Mouse (Mus musculus) midbrain, embryonic 11.5 days (tissue): ENCODE results near the gene Rfx1. TPM values are rescaled to one million over a fixed set of nuclear protein-coding genes. Genes with fewer than 3 reads are reported as not detected.

Experiments
- ATAC-seq: fragments of 200-750 bp; cut with Nextera tagmentation; 2 replicates; pipeline ENCODE4 v1.8.0; 2017; ENCODE audit warnings: moderate TSS enrichment, moderate library complexity; ENCODE audit not compliant: low FRiP score
- DNase-seq: peaks from one replicate; pipeline ENCODE4 v3.0.0; 2015; ENCODE audit warnings: low spot score; ENCODE audit errors: missing footprints
- H3K27ac ChIP-seq: fragments of 300-500 bp; sonication (generic); 2 replicates; pipeline ENCODE4 v1.5.1; 2014; ENCODE audit warnings: low read depth, low read length
- H3K27me3 ChIP-seq: fragments of 300-500 bp; sonication (generic); 2 replicates; pipeline ENCODE4 v1.6.1; 2014; ENCODE audit warnings: mild to moderate bottlenecking, low read length, moderate library complexity, mixed read lengths; ENCODE audit not compliant: control insufficient read depth, insufficient read depth
- H3K36me3 ChIP-seq: fragments of 300-500 bp; sonication (generic); 2 replicates; pipeline ENCODE4 v1.6.1; 2014; ENCODE audit warnings: mild to moderate bottlenecking, low read length, moderate library complexity, mixed read lengths; ENCODE audit not compliant: control insufficient read depth, insufficient read depth
- H3K4me1 ChIP-seq: fragments of 300-500 bp; sonication (generic); 2 replicates; pipeline ENCODE4 v1.6.1; 2014; ENCODE audit warnings: low read length; ENCODE audit not compliant: control insufficient read depth, insufficient read depth
- H3K4me2 ChIP-seq: fragments of 300-500 bp; sonication (generic); 2 replicates; pipeline ENCODE4 v1.6.1; 2014; ENCODE audit warnings: mild to moderate bottlenecking, moderate library complexity
- H3K4me3 ChIP-seq: fragments of 300-500 bp; sonication (generic); 2 replicates; pipeline ENCODE4 v1.5.1; 2014; ENCODE audit warnings: low read depth, low read length
- H3K9ac ChIP-seq: fragments of 300-500 bp; sonication (generic); 2 replicates; pipeline ENCODE4 v1.6.1; 2014; ENCODE audit warnings: low read length
- H3K9me3 ChIP-seq: fragments of 300-500 bp; sonication (generic); 2 replicates; pipeline ENCODE4 v1.6.1; 2016; ENCODE audit warnings: low read length; ENCODE audit not compliant: control insufficient read depth
- WGBS: fragments of 180-500 bp; shearing (Covaris S2); extraction: QIAGEN DNeasy Blood & Tissue Kit; methylation state at CpG from one replicate; pipeline ENCODE4 v1.1.7; 2014; 5-methylcytosine and 5-hydroxymethylcytosine counted together
- polyA plus RNA-seq: library from polyadenylated mRNA; unstranded; fragments of >200 nt; fragmentation: Nextera tagmentation; extraction: Ambion mirVana; gene quantifications from 2 replicates; pipeline ENCODE4 v1.2.1, GENCODE M21; 2014

The Rfx1 gene
- polyA plus RNA-seq, 1 experiment from 2014 or later = 7.8 TPM

DNA sequence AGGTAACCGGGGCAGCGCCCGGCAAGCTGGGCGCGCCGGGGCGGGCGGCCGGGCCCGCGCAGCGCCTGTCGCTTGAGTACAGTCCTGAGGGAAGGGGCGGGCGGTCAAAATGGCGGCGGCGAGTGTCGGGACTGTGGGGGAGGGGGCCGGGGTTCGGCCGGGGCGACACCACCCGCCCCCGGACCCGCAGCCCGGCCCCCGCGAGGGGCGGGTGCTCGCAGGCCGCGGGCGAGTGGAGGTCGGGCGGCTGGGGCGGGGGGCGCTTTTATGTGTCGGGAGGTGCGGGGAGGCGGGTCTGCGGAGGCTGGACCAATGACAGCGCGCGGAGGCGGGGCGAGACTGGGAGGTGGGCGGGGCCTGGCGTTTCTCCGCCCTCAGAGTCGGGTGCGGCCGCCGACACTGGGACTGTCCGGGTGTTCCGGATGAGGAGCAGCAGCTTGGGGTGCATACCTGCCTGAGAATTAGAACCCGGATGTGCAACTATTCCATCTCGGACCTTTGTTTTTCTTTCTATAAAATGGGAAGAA, 476 bp downstream of the Rfx1 start:
- ATAC-seq = peak; percentile 75
- WGBS = under 1% methylated on average over 49 of the region's 58 CpGs
- peak; percentile 99 for DNase-seq

GRCm38 (mm10) chr8:84067911-84068310, 1.3 kb downstream of the Rfx1 start:
- Histone ChIP-seq H3K4me2 (peak overlapping the region; percentile 37), H3K9ac (no peak overlapping the region), H3K27ac (no peak overlapping the region), H3K36me3 (no peaks in the 10 kb centered on the region), H3K9me3 (no peaks in the 10 kb centered on the region), H3K4me1 (peaks cover 15% of the 10 kb centered on the region), H3K27me3 (no peaks in the 10 kb centered on the region), H3K4me3 (no peak overlapping the region)
- ATAC-seq (no peak), DNase-seq (no peak)
- 84% methylated on average over 7 of the region's 7 CpGs for WGBS

More for the DNA sequence above, 476 bp downstream of the Rfx1 start:
- Histone ChIP-seq H3K27me3 (no peaks in the 10 kb centered on the region), H3K4me2 (peak overlapping the region; percentile 37), H3K9ac (peak overlapping the region; percentile 87), H3K4me1 (peaks cover 15% of the 10 kb centered on the region), H3K36me3 (no peaks in the 10 kb centered on the region), H3K9me3 (no peaks in the 10 kb centered on the region), H3K27ac (peak overlapping the region; percentile 95), H3K4me3 (peak overlapping the region; percentile 95)

GRCm38 (mm10) chr8:84068316-84069035, 1.8 kb downstream of the Rfx1 start:
- Histone ChIP-seq H3K36me3 (no peaks in the 10 kb centered on the region), H3K4me2 (no peak overlapping the region)

DNA sequence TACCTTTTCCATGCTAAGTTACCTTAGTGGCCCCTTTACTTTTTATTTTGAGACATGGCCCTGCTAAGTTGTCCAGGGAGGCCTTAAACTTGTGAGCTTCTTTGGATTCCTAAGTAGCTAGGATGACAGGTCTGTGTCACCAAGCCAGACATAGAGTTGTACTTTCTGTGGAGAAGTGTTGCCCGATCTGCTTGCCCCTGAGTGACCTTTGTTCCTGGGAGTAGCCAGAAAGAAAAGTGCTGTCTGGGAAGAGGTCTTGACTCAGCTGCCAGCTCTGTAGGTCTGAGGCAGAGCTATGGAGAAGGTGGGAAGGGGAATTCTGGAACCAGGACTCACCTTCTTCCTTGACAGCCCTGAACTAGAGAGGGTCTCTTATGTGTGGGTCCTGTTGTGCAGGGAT, 2.5 kb downstream of the Rfx1 start:
- Histone ChIP-seq H3K27ac (no peak overlapping the region), H3K36me3 (no peaks in the 10 kb centered on the region), H3K9ac (no peak overlapping the region), H3K27me3 (no peaks in the 10 kb centered on the region), H3K4me1 (peaks cover 23% of the 10 kb centered on the region), H3K4me2 (no peak overlapping the region), H3K9me3 (no peaks in the 10 kb centered on the region), H3K4me3 (no peak overlapping the region)
- ATAC-seq = no peak
- no peak for DNase-seq
- 55% methylated on average over 1 of the region's 1 CpGs for WGBS

More at GRCm38 (mm10) chr8:84068316-84069035, 1.8 kb downstream of the Rfx1 start:
- no peak overlapping the region for H3K9ac ChIP-seq
- ATAC-seq (no peak), DNase-seq (no peak)
- H3K9me3 ChIP-seq = no peaks in the 10 kb centered on the region
- no peaks in the 10 kb centered on the region for H3K27me3 ChIP-seq
- WGBS = 79% methylated on average over 12 of the region's 12 CpGs
- H3K4me1 ChIP-seq = peaks cover 20% of the 10 kb centered on the region
- no peak overlapping the region for H3K27ac ChIP-seq
- H3K4me3 ChIP-seq = no peak overlapping the region

GRCm38 (mm10) chr8:84069750-84070149, 3.1 kb downstream of the Rfx1 start:
- H3K9ac ChIP-seq = no peak overlapping the region

GRCm38 (mm10) chr8:84070241-84070640, 3.6 kb downstream of the Rfx1 start:
- Histone ChIP-seq H3K4me2 (no peak overlapping the region), H3K27me3 (no peaks in the 10 kb centered on the region), H3K36me3 (no peaks in the 10 kb centered on the region), H3K27ac (no peak overlapping the region), H3K4me1 (peaks cover 23% of the 10 kb centered on the region), H3K9ac (no peak overlapping the region), H3K4me3 (no peak overlapping the region), H3K9me3 (no peaks in the 10 kb centered on the region)
- DNase-seq (no peak), ATAC-seq (no peak)
- 85% methylated on average over 5 of the region's 5 CpGs for WGBS

More at GRCm38 (mm10) chr8:84069750-84070149, 3.1 kb downstream of the Rfx1 start:
- Histone ChIP-seq H3K4me1 (peaks cover 23% of the 10 kb centered on the region), H3K9me3 (no peaks in the 10 kb centered on the region), H3K4me2 (no peak overlapping the region), H3K4me3 (no peak overlapping the region), H3K27me3 (no peaks in the 10 kb centered on the region), H3K36me3 (no peaks in the 10 kb centered on the region), H3K27ac (no peak overlapping the region)
- no peak for DNase-seq
- ATAC-seq = no peak
- WGBS = 64% methylated on average over 2 of the region's 2 CpGs

DNA sequence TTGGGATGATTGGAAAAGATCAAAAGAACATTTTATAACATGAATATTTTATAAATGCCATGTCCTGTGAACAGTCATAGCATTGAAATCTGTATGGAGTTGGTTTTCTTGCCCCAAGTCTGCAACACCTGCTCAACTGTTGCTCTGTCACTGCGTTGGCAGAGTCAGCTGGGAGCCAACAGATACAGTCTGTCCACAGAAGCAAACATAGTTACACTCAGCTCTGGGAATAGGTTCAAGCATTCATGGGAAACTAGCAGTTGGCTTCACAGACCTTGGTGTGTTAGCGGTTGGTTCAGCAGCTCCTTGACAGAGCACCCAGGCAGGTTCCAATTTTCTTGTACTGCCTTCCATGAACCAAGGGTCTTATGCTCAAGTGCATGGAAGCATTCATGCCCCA, 4.0 kb downstream of the Rfx1 start:
- no peaks in the 10 kb centered on the region for H3K36me3 ChIP-seq
- no peak overlapping the region for H3K27ac ChIP-seq
- DNase-seq (no peak), ATAC-seq (no peak)
- peaks cover 23% of the 10 kb centered on the region for H3K4me1 ChIP-seq
- no peaks in the 10 kb centered on the region for H3K9me3 ChIP-seq
- no peak overlapping the region for H3K4me3 ChIP-seq
- H3K9ac ChIP-seq = no peak overlapping the region
- WGBS = 94% methylated on average over 2 of the region's 2 CpGs
- no peak overlapping the region for H3K4me2 ChIP-seq
- no peaks in the 10 kb centered on the region for H3K27me3 ChIP-seq

DNA sequence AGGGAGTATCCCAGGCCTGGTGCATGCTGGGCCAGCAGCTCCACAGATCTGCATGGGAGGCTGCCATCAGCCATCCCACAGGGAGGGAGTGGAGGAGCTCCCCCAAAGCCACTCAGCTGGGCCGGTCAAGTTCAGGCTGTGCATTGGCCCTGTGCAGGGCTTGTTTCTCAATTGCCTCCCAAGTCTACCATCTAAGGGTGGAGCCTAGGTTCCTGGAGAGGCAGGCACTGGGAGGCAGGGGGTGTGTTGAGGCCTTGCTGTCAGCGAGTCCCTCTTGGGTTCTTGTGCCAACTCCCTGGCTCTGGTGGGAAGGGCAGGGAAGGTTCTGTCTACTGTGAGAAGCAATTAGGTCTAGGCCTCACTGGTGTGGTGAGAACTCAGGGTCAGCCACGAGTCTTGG, 5.3 kb downstream of the Rfx1 start:
- Histone ChIP-seq H3K27me3 (no peaks in the 10 kb centered on the region), H3K9me3 (no peaks in the 10 kb centered on the region), H3K4me3 (no peak overlapping the region), H3K4me1 (peaks cover 23% of the 10 kb centered on the region), H3K27ac (no peak overlapping the region), H3K36me3 (no peaks in the 10 kb centered on the region), H3K9ac (no peak overlapping the region), H3K4me2 (no peak overlapping the region)
- 74% methylated on average over 3 of the region's 3 CpGs for WGBS
- no peak for DNase-seq
- no peak for ATAC-seq

DNA sequence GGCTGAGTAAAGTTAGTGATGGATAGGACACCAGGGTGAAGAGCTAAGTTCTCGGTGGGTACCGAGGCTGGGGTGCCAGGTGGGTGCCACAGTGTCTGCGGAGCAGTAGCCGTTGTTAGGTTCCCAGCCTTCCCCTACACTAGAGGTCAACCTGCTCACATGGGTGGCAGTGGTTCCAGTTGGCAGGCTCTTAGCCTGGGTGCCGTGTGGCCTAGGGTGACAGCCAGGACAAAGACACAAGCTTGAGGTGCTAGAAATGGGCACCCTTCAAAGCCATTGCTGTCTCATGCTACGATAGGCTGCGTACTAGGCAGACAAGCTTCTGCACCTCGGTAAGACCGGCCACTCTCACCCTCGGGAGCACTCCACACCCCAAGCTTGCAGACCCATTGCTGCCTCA, 5.7 kb downstream of the Rfx1 start:
- 85% methylated on average over 10 of the region's 10 CpGs for WGBS

More for the DNA sequence above, 5.7 kb downstream of the Rfx1 start:
- DNase-seq = no peak
- Histone ChIP-seq H3K4me1 (peaks cover 23% of the 10 kb centered on the region), H3K9ac (no peak overlapping the region), H3K36me3 (no peaks in the 10 kb centered on the region), H3K27me3 (no peaks in the 10 kb centered on the region), H3K4me2 (no peak overlapping the region), H3K4me3 (no peak overlapping the region), H3K27ac (no peak overlapping the region), H3K9me3 (no peaks in the 10 kb centered on the region)
- no peak for ATAC-seq
